Mouse (Mus musculus) left cerebral cortex, postnatal 10 days (tissue): ENCODE results near the gene Ubtd1. TPM values are rescaled to one million over a fixed set of nuclear protein-coding genes. Genes with fewer than 3 reads are reported as not detected.

Experiments used
- DNase-seq, 2 experiments: peaks; one replicate each; pipeline ENCODE4 v3.0.0; 2021 to 2022; ENCODE audit warnings: low spot score in 2 of 2, mixed read lengths in 1 of 2; ENCODE audit errors: extremely low spot score in 1 of 2
- intact Hi-C: fragments of 180-260 bp; cut with DNase I; formaldehyde crosslinking; loops from one replicate; pipeline ENCODE4 v1.15.1; 2025
- total RNA-seq, 2 experiments: library from RNA; stranded (reverse); gene quantifications; 2 replicates each; pipeline ENCODE4 v1.2.3; 2021

Gene Ubtd1
- total RNA-seq, 2 experiments from 2014 or later = 13.2 to 13.4 TPM

DNA sequence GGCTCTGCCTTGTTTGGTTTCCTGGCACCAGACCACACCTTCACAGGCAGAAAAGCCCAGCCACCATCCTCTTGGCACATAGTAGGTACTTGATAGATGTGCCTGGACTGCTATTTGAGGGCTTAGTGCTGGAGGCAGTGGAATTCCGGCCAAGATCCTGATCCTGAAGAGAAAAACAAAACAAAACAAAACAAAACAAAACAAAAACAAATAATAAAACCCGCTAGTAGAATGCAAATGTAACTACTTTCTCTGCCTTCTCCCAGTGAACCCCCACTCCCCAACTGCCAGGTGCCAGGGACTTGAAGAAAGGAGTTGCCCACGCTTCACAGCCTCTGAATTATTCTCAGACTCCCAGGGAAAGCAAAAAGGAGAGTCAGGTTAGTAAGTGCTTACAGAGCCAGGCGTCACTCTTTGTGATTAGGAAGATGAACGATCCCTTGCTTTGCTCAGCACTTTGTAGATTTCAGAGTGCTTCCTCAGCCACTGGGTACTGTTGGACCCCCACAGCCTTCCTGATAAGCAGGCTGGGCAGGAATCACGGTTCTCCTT is 10.4 kb downstream of the Ubtd1 start:
- intact Hi-C loops = no loop called here
- no peak for DNase-seq

DNA sequence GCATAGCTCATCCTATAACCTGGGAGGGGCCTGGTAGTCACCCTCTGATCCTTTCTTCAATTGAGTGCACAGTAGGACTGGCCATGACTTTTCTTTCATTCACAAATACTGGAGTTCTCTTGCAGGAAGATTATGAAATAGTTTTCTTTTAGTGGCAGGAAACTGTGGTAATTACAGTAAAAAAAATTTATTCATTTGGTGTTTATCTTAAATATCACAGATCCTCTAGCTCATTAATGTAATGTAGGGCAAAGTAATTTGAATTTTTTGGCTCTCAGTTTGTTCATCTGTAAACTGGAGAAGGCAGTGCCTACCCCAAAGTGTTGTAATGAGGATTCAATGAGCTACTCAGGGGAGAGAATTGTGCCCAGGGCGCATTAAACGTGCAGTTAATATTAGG is 11.4 kb downstream of the Ubtd1 start:
- intact Hi-C loops = no loop called here
- DNase-seq = no peak

DNA sequence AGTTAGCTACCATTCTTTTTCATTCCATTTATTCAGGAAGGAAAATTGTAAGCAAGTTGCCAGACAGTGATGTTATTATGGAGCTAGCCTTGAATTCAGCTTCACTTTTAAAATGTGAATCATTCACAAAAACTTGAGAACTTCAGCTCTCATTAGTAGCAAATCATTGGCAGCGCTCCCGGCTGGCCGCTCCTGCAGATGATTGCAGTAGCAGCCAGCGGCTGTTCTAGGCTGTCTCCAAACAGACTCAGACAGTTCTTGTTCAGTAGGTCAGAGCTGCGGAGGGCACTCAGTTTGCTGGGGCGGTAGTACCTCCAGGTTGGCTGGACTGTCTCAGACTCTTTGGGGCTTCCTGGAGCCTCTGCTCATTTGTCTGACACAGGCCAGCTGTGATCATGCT is 11.9 kb downstream of the Ubtd1 start:
- intact Hi-C loops = no loop called here
- peak; percentile 59 to 83 for DNase-seq

DNA sequence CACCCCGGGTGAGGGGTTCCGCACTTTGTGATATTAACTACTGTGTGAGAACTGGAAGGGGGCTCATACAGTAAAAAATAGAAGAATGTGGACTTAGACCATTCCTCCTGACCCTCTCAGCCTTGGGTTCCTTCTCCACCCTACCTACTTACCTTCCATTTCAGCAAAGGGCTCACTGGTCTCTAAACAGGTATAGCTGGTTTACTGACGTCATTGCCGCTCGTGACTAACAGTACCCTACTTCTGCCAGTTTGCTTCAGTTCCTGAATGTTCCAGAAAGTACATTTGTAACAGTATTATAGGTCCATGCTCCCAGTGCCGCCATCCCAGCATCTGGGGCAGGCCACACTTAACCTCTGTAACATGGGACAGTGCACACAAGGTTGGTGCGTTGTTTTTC is 12.5 kb downstream of the Ubtd1 start:
- DNase-seq = no peak
- intact Hi-C loops = no loop called here

DNA sequence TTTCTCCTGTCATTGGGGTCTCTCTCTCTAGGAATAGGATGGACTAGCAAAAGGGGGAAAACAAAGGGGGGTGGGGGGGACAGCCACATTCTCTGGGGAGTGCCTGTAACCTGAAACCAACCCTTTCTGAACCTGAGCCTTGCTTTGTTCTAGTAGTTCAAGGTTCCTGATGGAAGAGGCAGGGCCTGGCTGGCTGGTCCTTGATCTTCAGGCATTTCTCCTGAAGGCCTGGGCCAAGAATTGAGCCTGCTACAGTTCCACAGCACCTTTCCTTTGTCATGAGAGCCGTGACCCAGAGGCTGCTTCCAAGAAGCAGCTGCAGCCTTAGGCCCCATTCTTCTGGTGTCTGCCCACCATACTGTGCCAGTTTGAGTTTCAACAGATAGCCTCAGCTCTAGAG is 13.9 kb downstream of the Ubtd1 start:
- DNase-seq = no peak
- intact Hi-C loops = no loop called here

DNA sequence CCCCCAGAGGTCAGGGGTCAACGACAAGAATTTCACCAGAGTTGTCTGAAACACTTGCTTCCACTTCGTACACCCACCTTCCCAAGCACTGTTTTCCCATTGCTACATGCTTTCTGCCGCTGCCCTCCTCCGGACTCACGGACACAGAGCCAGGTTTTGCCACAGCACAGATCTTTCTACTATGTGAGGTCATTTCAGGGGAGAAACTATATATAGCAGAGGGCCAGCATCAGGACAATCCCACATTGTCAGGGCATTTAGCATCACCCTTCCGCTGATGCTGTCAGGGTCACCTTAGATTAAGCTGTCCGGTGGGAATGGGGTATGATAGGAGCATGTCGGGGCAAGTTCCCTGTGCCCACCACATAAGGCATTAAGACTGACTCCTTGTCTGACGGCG is 15.5 kb downstream of the Ubtd1 start:
- no peak for DNase-seq
- intact Hi-C loops = no loop called here

DNA sequence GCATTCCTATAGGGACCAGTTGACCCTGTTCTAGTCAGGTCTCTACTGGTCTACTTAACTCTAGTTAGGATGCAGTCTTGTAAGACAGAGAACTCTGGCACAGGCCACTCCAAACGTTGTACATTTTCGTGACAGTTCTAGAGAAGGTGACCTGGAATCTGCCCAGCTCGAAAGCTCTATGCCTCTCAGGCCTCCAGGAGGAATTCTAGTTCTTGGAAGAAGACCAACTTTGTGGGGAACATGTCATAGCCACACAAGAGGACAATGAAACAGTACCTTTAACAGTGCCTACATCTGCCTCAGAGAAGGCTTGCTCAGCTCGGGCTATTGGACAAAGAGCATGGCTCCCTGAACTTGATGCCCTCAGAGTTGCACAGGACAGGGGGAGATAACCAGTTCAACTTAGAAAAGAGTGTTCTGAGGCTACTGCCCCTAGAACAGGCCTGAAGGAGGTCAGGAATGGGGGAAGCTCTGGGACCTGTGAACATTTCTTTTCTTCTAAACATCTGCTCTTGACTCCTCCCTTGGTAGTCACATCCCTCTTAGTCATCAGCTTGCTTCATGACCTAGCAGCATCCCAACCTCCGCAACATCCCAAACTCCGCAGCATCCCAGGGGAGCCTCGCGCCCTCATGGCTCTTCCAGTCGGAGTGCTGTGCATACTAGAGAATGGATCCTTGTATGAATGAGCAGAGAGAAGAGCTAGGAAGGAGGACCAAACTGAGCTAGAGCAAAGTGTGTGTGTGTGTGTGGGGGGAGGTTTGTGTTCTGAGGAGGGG is 17.4 kb downstream of the Ubtd1 start:
- no peak for DNase-seq
- intact Hi-C loops = no loop called here

DNA sequence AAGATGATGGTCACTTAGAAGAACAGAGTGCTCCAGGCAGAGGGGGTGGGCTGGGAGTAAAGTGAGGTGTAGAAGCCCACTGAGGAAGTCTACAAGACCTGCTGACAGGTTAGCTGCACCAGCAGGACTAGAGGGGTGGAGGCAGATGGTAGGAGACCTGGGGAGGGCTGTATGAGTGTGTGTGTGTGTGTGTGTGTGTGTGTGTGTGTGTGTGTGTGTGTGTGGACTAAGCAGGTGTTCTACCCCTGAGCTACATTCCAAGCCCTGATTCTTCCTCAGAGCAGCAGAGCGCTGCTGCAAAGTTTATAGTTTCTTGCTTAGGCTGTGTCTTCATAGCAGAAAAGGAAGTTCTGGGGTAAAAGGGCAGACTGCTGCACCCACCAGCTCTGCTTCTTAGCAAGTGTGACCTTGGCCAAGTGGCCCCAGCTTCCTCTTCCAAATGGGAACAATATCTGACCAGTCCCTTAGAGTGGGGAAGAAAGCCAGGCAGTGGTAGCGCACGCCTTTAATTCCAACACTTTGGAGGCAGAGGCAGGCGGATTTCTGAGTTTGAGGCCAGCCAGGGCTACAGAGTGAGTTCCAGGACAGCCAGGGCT is 18.2 kb downstream of the Ubtd1 start:
- no peak for DNase-seq
- intact Hi-C loops = no loop called here

DNA sequence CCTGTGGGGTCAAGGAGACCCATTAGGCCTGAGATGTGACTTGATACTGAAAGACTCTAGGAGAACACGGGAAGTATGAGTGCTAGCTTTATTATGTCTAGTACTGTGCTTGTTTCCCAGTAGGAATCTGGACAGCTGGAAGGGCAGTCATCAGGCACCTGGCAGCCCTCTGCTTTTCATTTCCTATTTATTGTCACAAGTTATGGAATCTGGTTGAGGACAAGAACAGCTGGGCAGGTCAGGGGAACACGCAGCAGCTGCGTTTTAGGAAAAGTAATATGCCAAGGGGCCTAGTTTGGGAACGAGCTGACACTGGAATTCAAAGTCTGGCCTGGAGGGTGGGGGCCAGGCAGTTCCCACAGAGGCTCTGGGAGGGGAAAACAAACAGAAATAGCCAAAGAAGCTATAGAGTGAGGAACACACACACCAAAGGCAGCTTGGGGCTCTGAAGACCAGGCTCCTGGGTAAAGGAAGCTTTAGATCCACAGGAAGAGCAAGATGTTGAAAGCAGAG is 18.9 kb downstream of the Ubtd1 start:
- DNase-seq = no peak
- intact Hi-C loops = no loop called here

DNA sequence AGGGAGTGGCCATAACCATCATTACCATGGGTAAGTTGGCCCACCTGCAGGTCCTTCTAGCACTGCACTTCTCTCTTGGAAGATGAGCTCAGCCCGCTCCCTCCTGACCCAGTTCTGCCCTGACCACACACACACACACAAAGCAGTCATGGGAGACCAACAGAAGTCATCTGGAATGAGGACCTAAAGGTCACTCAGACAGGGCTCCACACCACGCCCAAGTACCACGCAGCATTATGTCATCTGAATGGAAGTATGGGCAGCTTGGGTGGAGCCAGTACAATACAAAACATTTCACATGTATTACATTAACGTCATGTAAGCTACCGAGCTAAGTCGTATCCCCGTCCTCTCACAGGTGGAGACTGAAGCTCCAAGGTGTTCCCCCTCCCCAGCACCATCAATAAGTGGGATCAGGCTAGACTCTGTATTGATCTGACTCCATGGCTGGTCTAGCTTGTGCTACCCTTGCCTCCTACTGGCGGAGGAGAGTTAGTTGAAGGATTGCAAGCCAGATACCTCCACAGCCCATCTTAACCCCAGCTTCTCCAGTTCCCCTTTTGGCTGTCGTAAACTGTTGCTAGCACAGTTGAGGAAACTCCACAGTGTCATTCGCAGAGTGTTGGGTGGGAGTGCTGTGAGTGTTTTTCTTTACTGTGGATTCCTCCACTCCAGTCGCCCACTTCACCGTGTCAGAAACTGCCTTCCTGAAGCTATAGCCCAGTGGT is 19.9 kb downstream of the Ubtd1 start:
- intact Hi-C loops = no loop called here
- DNase-seq = no peak

DNA sequence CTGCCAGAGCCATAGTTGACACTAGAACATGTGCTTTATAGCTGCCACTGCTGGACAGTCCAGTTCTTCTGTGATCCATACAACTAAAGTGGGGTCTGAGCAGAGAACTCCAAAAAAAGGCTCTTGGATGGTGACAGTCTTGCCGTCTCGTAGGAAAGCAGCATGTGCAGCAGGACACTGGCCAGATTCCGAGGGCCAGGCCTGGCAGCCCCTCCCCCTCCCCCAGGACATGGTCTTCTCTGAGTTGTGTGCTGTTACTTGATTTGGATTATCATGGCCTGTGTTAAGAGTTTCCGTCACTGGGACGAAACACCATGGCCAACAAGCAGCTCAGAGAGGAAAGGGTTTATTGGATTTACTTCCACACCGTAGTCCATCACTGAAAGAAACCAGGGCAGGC is 22.7 kb downstream of the Ubtd1 start:
- intact Hi-C loops = no loop called here
- no peak for DNase-seq

DNA sequence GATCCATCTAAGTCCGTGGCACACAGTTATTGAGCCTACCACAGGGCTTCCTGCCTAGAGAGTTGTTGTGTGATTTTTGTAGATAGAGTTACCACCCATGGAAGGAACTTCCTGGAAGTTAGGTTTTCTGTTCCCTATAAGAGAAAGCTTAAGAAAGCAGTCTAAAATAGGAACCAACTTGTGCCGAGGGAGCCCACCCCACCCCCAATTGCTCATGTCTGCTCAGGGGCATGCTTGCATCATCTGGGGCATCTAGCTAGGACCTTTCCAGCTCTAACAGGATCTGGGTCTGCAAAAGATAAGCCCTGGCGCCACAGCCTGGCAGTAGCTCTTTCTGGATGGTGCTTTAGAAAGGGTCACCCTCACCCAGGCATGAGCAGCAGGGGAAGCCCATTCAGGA is 24.1 kb downstream of the Ubtd1 start:
- intact Hi-C loops = no loop called here
- DNase-seq = peak in 1 of 2 experiments; percentile 45

DNA sequence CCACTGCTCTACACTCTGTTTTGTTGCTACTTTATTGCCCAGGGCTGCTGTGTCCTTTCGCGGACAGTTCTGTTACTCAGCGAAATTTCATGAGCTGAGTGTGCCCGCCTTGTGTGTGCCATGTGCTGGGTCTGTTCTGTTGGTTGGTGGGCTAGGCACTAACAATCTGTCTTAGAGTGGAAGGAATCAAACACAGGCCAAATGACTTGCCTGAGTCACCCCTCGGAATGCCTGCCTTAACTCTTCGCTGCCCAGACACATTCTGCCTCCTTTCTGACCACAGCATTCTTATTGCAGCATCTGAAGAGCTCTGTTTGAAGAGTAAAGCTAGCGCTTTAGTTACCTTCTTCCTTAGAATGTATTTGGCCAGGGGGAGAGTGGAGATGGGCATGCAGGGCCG is 25.0 kb downstream of the Ubtd1 start:
- no peak for DNase-seq
- intact Hi-C loops = no loop called here

DNA sequence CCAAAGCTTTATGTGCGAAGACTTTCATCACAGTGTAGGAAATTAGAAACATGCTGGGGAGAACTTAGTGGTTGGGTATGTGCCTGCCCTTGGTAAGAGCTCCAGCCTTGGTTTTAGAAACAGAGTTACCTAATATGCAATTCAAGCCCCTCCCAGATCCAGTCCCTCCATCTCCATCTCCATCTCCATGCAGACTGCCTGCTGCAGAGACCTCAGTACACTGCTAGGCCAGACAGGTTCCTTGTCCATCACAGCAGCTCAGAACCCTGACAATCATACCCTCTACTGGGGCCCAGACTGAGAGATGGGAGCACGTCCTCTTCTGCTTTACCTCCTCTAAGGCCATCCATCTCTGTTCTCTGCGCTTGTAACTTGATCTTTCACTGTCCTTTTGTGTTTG is 27.0 kb downstream of the Ubtd1 start:
- intact Hi-C loops = no loop called here
- no peak for DNase-seq

DNA sequence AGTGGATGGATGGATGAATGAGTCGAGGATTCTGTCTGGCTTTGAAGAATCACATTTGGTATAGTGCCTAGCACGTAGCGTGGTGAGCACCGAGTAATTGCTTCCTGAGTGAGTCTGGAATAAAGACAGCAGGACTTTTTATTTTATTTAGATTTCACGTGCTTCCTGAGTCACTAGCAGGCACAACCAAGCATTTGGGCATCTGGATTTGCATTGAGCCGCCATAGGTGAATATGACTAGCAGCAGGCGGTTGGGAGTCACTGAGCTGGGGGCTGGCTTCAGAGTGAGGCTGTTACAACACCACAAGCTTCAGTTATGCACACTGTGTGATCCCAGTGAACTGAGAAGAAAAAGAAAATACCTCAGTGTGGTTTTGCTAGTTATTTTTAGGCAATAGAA is 27.5 kb downstream of the Ubtd1 start:
- DNase-seq = no peak
- intact Hi-C loops = no loop called here

DNA sequence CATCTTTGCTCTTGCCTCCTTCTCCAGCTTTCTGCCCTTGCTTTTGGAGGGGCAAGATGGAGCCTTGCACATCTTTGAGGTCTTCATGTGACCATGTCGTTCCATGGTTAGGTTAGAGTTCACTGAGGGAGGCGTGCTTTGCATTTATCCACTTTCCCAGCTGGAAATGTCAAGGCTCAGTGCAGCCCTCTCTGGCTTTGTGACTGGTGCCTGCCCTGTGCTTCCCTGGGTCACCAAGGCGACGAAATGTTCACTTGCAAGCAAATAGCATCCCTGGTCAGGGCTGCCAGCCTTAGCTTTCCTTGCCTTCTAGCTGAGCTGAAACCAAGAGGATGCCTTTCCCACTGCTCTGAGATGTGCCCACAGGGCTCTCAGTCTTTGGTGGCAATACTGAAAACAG is 28.9 kb downstream of the Ubtd1 start:
- DNase-seq = no peak
- intact Hi-C loops = no loop called here

DNA sequence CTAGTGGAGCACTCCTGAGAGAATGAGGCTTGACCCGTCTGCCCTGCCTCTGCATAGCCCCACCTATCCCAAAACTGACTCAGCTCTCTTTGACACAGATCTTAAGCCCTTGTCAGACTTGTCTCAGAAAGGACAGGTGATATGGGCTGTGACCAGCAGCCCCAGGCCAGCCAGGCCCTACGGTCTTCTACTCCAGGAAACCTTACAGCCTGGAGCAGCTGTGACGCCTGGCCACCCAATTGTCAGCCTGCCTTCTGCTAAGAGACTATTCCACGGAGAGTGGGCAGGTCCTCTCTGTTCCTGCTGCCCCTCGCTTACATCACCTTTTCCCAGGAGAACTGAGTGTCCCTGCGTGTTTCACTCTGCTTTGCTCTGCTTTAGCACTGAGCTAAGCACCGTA is 29.6 kb downstream of the Ubtd1 start:
- intact Hi-C loops = no loop called here

DNA sequence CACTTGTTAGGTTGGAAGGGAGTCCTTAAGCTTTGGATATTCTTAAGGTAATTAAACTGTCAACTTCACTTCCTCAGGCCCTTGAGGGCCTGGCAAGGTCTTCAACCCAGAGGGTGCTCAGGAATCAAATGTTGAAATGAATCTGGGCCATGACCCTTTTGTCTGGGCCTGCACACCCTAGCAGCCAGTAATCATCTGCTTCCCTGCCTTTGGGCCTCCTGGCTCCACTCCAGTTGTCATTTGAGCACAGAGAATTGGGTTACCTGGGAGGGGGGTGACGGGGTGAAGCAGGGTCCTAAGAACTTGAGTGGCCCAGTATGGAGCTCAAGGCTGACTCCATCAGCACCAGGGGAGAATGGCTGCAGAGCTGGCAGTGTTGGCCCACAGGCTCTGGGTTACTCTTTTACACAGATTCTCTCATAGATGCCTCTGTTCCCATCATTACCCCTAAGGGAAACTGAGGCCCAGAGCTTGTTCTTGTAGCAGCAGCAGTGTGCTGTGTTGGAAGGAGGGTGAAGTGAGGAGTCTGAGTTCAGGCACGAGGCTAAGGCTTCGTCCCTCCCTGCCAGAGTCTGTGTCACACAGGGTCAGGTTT is 32.8 kb downstream of the Ubtd1 start:
- DNase-seq = no peak
- intact Hi-C loops = no loop called here

More for the DNA sequence above, 29.6 kb downstream of the Ubtd1 start:
- no peak for DNase-seq

DNA sequence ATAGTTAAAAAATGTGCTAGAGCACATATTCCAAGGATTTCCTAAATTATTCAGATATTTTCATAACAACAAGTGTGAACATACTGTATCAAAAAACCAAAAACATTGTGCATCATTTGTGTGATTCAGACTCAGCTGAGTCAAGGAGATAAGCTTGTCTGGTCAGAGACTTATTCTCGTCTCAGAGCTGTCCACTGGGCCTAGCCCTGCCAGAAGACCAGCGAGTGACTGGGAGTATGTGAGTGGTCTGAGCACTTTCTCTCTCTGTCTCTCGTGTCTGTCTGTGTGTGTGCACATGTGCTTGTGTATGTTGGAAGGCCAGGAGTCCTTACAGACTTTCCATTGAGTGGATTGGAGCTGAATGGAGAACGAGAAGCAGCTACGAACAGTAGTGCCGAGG is 33.4 kb downstream of the Ubtd1 start:
- intact Hi-C loops = no loop called here

More for the DNA sequence above, 33.4 kb downstream of the Ubtd1 start:
- DNase-seq = no peak
